ENCODE assay signal across 13 mouse cellular contexts in genomic region chr3:50652265-50652664, GRCm38 (mm10).
"Had no signal": no experiment of that assay in that cellular context is flagged by ENCODE, and none has a peak within 500 bp of the region (broad histone marks: within the 10 kb centered on the region; RNA-seq: fewer than 3 reads in every experiment).

No protein-coding gene starts in this region.

- DNase-seq: gastrocnemius, adult 2 months; gastrocnemius, postnatal 10 days; gastrocnemius, postnatal 25 days; heart, adult 18-20 months; heart, postnatal 10 days; kidney, adult 11 months; kidney, adult 2 months; kidney, adult 9 months; kidney, postnatal 14 days; kidney, postnatal 36 days; layer of hippocampus, adult 9-11 months; layer of hippocampus, postnatal 36 days; left cerebral cortex, postnatal 4 days had no signal
